Mouse (Mus musculus) left cerebral cortex, adult 8-10 months (tissue): ENCODE data around the gene Tsnax. TPM values are rescaled to one million over a fixed set of nuclear protein-coding genes. Genes with fewer than 3 reads are reported as not detected.

Experiments
- DNase-seq, 2 experiments: peaks; one replicate each; pipeline ENCODE4 v3.0.0; 2022; ENCODE audit warnings: low spot score in 2 of 2
- total RNA-seq, 4 experiments: library from RNA; stranded (reverse); gene quantifications; 2 replicates each; pipeline ENCODE4 v1.2.4; 2022

Tsnax gene
- total RNA-seq, 4 experiments from 2014 or later, result 160 to 172 (median 167) TPM

GRCm38 (mm10) chr8:125043394-125043793, 30.6 kb downstream of the Tsnax start:
- DNase-seq, result no peak

GRCm38 (mm10) chr8:125043935-125044334, 31.1 kb downstream of the Tsnax start:
- no peak for DNase-seq

- DNase-seq, result no peak
Measured at GRCm38 (mm10) chr8:125045760-125046159, 33.0 kb downstream of the Tsnax start.

- no peak for DNase-seq
Measured at GRCm38 (mm10) chr8:125049051-125049750, 36.4 kb downstream of the Tsnax start.

DNA sequence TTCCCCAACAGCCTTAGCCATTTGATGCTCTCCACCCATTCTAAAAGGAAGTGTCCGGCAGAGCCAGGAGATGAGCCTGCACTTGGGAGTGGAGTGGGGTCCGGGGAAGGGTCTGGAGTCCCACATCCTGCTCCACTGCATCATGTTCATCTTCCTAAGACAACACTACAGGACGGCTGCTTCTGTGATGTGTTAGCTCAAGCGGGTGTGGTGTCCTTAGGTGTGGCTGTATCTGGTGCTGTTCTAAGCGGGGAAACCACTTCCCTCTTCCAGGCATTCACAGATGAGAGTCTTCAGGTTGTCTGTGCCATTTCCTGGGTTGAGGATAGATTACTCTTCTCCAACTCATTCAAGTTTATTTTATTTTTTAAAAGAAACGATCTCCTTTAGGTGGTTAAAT, 37.0 kb downstream of the Tsnax start:
- no peak for DNase-seq

- no peak for DNase-seq
Measured at GRCm38 (mm10) chr8:125052026-125052425, 39.2 kb downstream of the Tsnax start.

- DNase-seq, result no peak
Measured at GRCm38 (mm10) chr8:125053505-125054435, 41.0 kb downstream of the Tsnax start, which contains the start of gene Disc1. Disc1 (plus strand) TSS chr8:125054195.

DNA sequence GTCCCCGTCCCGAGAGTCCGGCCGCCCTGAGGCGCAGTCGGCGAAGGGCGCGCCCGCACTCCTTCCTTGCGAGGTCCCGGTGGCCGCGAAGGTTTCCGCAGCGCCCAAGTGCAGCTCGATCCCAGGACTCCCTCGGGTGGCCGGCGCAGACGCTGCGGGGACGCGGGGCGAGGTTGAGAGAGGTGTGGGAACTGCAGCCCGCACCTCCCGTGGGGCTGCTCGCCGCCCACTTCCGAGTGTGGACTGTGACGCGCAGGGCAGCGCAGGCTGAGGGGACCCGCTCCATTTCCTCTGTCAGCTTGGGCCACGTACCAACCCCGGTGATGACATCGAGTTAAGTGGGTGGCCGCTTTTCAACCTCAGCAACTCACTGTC, 41.6 kb downstream of the Tsnax start:
- DNase-seq, result no peak

- DNase-seq, result no peak
Measured at GRCm38 (mm10) chr8:125060904-125061303, 48.1 kb downstream of the Tsnax start.

DNA sequence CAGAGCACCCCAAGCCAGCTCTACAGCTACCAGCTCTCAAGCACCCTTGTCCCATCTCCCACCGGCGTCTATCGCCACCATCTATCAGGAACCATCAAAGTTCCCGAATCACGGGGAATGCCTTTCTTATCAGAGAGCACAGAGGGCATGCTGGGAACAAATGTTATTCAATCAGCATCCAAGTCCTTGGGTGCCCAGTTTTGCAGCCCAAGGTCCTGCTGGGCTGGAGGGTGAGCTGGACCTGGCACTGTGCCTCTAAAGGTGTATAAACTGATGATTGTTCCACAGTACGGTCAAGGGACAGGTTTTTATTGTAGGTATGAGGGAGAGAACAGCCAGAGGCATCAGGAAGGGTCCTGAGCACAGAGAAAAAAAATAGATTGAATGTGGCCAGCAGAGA, 52.8 kb downstream of the Tsnax start:
- DNase-seq, result no peak

DNA sequence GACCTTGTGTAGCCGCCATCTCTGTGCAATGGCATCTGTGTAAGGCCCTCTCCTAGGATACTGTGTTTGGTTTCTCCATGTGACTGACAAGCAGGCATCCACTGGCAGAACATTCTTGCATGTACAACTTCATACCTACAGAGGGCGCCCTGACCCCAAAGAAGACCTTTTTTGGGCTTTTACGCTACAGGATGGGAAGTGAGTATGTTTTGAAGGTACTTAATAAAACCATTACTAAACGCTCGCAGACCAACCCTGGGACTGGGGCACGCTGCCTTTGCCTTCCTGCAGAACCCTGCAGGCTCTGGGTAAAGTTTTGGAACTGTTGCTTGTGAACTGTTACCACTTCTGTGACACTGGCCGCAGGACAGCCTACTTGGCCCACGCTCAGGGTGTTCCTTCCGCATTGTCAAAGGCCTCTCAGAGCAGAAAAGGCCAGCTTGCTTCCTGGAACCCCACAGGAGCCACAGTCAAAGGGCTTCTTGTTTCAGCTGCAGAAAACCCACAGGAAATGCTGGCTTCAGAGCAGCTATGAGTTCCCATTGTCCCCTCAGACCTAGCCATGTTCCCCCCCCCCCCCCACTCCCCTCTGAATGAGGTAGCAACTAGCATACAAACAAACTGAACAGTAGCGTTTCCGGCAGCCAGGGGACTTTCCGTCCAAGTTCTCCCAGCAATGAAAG, 54.3 kb downstream of the Tsnax start:
- DNase-seq, result peak; percentile 29 to 68

DNA sequence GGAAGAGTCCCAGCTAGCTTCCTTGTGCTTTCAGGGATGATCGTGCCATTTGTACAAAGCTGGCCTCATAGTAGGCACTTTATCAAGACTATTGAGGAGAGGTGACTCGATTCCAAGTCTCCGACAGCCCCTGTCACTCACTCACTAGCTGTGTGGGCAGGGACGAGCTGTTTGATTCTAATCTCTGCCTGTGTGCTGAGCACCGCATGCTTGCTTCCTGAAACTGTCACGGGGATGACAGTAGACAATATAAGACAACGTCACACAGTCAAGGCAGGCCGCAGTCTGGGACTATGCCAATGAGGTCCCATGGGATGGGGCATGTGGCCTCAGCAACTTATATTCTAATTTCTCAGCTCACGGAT, 54.8 kb downstream of the Tsnax start:
- no peak for DNase-seq

DNA sequence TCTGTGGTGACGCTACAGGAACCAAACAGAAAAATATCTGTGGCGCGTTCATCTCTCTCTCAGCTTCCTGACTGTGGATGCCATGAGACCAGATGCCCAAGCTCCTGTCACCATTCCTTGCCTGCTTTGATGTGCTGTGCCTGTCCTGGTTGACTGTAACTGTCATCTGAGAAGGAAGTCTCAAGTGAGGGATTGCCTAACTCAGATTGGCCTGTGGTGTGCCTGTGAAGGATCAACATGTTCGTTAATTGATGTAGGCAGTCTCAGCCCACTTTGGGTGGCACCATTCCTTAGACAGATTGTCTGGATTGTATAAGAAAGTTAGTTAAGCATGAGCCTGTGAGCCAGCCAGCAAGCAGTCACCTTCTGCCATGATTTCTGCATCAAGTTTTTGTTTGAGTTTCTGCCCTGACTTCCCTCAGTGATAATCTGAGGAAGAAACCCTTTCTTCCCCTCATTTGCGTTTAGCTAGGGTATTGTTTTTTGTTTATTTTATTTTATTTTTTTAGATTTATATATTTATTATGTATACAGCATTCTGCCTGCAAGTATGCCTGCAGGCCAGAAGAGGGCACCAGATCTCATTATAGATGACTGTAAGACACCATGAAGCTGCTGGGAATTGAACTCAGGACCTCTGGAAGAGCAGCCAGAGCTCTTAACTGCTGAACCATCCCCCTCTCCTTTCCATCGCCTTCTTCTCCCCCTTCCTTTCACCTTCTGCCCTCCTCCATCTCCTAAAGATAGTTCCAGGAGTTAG, 55.5 kb downstream of the Tsnax start:
- DNase-seq, result no peak

DNA sequence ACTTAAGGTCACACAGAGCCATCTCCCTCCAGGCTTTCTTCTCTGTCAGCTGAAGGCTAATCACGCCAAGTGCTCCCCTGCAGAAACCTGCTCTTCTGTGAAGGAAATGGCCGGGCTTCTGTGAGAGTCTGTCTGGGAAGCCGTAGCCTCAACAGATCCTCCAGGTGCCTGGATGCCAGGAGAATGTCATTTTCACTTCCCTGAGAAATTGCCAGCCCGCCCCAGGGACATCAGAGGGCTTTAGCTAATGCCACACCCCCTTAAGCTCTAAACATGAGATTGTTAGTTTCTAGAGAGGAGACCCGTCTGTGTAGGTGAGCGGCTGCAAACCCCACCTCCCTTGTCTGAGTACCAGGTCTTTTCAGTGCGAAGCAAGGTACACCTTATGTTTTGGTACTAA, 56.5 kb downstream of the Tsnax start:
- DNase-seq, result no peak

DNA sequence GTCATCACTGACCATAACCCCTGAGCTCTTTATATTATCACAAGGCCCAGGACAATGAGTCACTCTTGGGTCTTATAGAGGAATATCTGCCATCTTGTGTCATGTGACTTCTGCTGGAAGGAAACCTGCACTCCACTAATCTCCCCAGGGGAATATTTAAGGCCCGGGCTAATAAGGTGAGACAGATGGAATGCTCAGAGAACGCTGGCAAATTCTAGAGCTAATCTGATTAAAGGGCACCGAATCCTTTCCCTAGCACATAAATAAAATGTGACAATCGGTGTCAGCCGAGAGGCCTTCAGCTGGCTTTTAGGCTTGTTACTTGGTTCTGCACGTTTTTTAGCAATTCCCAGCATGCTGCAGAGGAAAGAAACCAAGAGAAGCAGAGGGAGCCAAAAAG, 56.9 kb downstream of the Tsnax start:
- no peak for DNase-seq

DNA sequence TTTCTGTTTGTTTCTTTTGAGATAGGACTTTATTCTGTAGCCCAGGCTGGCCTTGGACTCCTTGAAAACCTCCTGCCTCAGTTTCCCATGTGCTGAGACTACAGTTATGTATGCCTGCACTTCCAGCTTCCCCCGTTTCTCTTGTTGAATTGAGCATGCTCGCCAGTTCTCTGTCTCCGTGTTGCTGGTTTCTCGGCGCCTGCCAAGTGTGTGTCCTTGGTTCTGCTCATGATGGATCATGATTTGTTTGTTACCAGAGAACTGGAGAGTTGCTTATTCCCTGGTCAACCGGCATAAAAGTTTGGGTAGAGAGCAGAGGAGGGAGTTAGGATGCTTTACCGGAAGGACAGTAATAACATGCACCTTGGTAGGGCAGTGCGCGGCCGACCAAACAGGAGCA, 61.3 kb downstream of the Tsnax start:
- DNase-seq, result no peak

GRCm38 (mm10) chr8:125074581-125074980, 61.8 kb downstream of the Tsnax start:
- no peak for DNase-seq

DNA sequence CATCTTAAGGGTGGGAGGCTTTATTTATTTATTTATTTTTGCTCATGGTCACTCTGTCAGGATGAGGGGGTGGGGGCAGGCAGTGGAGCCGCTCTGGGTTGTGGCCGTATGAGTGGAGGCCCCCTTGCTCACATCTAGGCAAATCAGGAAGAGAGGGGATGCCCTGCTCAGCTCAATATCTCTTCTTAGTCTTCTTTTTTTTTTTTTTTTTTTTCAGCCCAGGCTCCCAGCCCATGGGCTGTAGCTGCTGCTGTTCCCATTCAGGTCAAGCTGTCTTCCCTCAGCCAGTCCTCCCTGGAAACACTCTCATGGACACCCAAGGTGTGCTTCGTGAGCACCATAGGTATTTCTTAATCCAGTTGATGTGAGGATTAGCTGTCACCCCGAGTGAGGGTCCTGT, 62.6 kb downstream of the Tsnax start:
- no peak for DNase-seq

- DNase-seq, result no peak
Measured at GRCm38 (mm10) chr8:125077326-125077725, 64.5 kb downstream of the Tsnax start.

DNA sequence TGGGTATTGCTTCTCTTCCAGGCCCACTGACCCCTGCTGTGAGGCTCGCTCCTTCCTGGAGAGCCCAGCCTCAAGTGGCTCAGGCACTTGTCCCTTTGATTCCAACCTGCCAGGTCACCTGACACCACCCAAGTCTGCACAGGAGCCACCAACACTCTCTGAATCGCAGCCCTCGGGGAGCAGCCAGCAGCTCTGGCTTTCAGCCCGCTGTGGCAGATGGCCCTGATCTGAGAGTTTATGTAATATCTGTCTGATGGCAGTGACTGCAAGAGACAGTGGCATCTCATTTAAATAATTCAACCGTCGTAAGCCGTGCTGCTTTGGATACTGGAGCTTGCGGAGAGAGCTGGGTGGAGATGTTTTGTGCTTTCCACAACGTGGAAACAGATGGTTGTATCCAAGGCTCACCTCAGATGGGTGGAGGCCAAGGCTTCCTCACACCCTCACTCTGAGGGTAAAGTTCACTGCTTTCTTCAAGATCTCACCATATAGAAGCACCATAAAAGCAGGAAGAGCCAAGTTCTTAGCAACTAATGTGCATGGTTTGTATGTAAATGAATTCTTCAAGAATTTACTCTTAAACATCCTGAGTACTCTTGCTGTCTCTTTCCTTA, 66.1 kb downstream of the Tsnax start:
- DNase-seq, result peak; percentile 47 to 87
